Mouse (Mus musculus) liver, postnatal 0 days (tissue): ENCODE measurements around the gene E130311K13Rik.

Source experiments
- CTCF ChIP-seq: sonication (generic); IDR thresholded peaks from 2 replicates; pipeline ENCODE4 v1.5.1; 2016; ENCODE audit warnings: antibody characterized with exemption, low read depth
- EP300 ChIP-seq: IDR thresholded peaks from 2 replicates; pipeline ENCODE4 v1.6.1; 2016; ENCODE audit warnings: antibody characterized with exemption, low read depth, mild to moderate bottlenecking

GRCm38 (mm10) chr3:63868285-63868684 lies 61.0 kb downstream of the E130311K13Rik start:
- TF ChIP-seq CTCF (peak; percentile 41), EP300 (no peak)
